Mouse (Mus musculus) NIH3T3 (cell line): ENCODE results near the gene H2-Aa.

Experiments used
- DNase-seq: peaks from one replicate; pipeline ENCODE4 v3.0.0-alpha.2; 2012; ENCODE audit warnings: low read depth

Gene H2-Aa

GRCm38 (mm10) chr17:34261502-34261901, 26.1 kb downstream of the H2-Aa start:
- DNase-seq, result peak; percentile 76

- peak; percentile 34 for DNase-seq
These were observed 27.1 kb downstream of the H2-Aa start for GRCm38 (mm10) chr17:34260551-34260950.

- peak; percentile 83 for DNase-seq
These were observed 29.8 kb downstream of the H2-Aa start, which contains the start of gene H2-Ab1 for GRCm38 (mm10) chr17:34257594-34258375. TSS of gene H2-Ab1 (plus strand) at chr17:34257689.

- DNase-seq, result no peak
These were observed 31.1 kb downstream of the H2-Aa start for GRCm38 (mm10) chr17:34256501-34256900.

- no peak for DNase-seq
These were observed 36.0 kb downstream of the H2-Aa start for GRCm38 (mm10) chr17:34251666-34252065.

- peak; percentile 69 for DNase-seq
These were observed 37.7 kb downstream of the H2-Aa start for GRCm38 (mm10) chr17:34249878-34250277.

DNA sequence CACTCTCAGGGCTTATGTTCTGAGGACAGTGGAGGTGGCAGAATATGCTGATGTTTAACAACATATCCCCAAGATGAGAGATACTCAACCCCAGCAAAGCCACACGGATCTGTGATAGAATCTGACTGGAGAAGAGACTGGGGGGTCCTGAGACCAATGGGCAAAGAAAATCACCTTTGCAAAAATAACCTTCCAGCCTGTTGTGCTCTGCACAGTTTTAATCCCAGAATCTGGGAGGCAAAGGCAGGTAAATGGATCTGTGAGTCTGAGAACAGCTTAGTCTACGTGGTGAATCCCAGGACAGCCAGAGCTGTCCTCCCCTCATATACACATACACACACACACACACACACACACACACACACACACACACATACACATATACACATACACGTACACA, 38.3 kb downstream of the H2-Aa start:
- DNase-seq, result no peak

GRCm38 (mm10) chr17:34248764-34249163, 38.9 kb downstream of the H2-Aa start:
- no peak for DNase-seq

GRCm38 (mm10) chr17:34247047-34247446, 40.6 kb downstream of the H2-Aa start:
- DNase-seq, result no peak

- DNase-seq, result no peak
These were observed 43.0 kb downstream of the H2-Aa start for GRCm38 (mm10) chr17:34244656-34245055.

DNA sequence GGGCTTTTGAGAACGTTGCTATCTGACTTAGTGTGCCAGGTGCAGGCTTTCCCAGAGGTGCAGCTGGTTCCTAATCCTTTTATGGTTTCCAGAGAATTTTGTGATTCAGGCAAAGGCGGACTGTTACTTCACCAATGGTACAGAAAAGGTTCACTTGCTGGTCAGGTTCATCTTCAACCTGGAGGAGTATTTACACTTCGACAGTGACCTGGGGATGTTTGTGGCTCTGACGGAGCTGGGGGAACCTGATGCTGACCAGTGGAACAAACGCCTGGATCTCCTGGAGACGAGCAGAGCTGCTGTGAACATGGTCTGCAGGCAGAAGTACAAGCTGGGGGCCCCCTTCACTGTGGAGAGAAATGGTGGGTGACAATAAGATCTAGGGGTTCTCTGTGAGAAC, 46.7 kb downstream of the H2-Aa start:
- DNase-seq, result no peak

GRCm38 (mm10) chr17:34240366-34240765, 47.3 kb downstream of the H2-Aa start:
- no peak for DNase-seq

DNA sequence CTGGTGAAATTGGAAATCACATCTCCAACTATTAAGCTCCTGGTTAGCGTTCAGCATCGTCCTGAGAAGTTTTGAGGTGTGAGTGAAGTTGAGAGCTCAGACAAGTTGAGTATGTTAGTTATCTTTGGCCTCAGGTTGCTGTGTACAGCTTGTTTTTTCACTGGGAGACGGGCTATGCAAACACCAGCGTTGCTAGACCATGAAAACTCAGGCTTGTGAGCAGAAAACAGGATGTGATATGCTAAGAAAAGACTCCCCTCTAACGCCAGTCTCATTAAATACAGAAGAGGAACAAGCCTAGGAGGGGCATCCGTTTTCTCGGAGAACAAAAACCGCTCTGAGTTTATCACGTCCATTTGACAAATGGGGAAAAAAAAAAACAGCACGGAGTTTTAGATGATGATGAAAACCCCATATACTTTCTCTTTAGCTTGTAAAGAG, 48.0 kb downstream of the H2-Aa start:
- DNase-seq, result no peak

DNA sequence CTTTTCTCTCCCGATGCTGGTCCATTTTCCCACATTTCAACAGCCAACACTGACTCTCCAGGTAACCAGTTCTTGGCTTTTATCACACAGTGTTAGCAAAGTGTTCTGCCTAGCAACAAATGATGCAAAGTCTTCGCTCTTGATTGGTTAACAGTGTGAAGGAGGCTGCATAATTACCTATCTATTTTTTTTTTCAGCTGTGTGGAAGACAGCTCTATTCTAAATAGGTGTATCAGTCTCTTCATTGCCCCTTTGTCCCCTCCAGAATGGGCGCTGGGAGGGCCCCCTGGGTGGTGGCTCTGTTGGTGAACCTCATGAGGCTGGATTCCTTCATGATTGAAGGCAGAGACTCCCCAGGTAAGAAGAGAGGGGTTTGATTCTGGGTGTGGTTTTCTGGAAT, 48.9 kb downstream of the H2-Aa start, which contains the start of gene H2-Ob:
Gene H2-Ob, plus strand, starts transcription at position 198 of the 400 bp plus-strand sequence.
- peak; percentile 53 for DNase-seq

GRCm38 (mm10) chr17:34237741-34238140, 49.9 kb downstream of the H2-Aa start:
- DNase-seq, result no peak

- peak; percentile 23 for DNase-seq
These were observed 50.9 kb downstream of the H2-Aa start for GRCm38 (mm10) chr17:34236691-34237090.

DNA sequence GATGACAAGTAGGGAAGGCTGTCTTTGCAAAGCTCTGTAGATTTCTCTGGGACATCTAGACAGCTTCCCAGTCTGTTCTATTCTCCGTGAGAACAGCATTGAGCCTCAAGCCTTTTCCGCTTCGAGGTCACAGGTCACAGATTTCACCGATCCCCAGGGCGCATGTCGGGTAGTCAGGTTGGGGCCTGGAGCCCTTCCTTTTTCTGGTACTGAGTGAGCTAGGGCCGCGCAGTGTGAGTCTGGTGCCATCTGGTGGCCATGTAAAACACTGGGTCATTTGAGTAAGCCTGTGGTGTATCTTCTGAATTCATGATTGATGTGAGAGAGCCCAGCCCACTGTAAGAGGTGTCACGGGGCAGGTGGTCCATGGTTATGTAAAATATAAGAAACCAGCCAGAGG, 52.7 kb downstream of the H2-Aa start:
- DNase-seq, result peak; percentile 87
